Mouse (Mus musculus): ENCODE measurements around the gene Stub1. TPM values are rescaled to one million over a fixed set of nuclear protein-coding genes. Genes with fewer than 3 reads are reported as not detected.

The Stub1 gene
- total and polyA plus RNA-seq, 2 experiments from 2014 or later, result 115 to 212 TPM

DNA sequence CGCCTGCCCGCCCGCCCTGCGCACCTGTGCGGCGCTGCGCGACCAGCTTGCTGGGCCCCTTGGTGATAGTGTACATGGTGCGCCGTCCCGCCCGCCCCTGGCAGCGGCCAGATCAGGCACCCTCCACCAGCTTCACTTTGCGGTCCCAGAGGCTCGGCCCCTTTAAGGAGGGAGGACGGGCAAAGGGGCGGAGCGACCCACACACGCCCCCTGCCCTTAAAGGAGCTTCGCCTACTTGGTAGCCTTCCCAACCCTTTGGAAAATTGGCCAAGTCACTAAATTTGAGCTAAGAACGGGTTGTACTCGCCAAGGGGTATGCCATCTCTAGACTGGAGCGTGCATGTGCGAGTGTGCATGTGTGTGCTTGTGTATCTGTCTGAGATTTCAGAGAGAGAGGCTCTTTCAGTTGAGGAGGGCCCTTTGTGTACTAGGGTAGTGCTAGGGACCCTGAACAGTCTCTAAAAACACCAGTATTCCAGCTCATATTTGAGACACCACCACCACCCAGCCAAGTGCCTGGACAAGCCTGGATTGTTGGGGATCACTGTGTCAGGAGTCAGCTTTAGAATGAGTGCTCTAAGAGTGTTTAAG lies 35.5 kb upstream of the Stub1 start, which contains the start of gene Mcrip2:
Gene Mcrip2, minus strand, starts transcription at position 164 of the 591 bp plus-strand sequence.
- Histone ChIP-seq H3K4me2 (ENCODE audit: low read depth, low read length) (peak within 1 kb of the TSS; percentile 94), H3K9me3 (replicated peaks; ENCODE audit: control insufficient read depth, low read length) (no peaks in the 10 kb centered on the region), H3K27ac (ENCODE audit: low read depth) (peak within 1 kb of the TSS; percentile 99), H3K36me3 (replicated peaks; ENCODE audit: control insufficient read depth, insufficient read depth, low read length) (peaks cover 12% of the 10 kb centered on the region), H3K27me3 (ENCODE audit: control insufficient read depth, insufficient read depth, low read length) (no peaks in the 10 kb centered on the region), H3K4me3 (ENCODE audit: low read depth, low read length) (peak within 1 kb of the TSS; percentile 86), H3K4me1 (ENCODE audit: control insufficient read depth, insufficient read depth) (peaks cover 12% of the 10 kb centered on the region), H3K9ac (replicated peaks; ENCODE audit: low read depth, low read length) (peak within 1 kb of the TSS; percentile 93)
- ATAC-seq (ENCODE audit: insufficient read depth, low read depth), result peak; percentile 87
- DNase-seq (ENCODE audit: low spot score), result peak; percentile 87
- TF ChIP-seq CTCF (IDR thresholded peaks at IDR 0.05; ENCODE audit: low read depth) (peak; percentile 29), EP300 (IDR thresholded peaks at IDR 0.05; ENCODE audit: low read depth) (no peak; the same call in 1 of the 2 replicates)
- WGBS, result 0% methylated on average over 24 of the region's 24 CpGs

DNA sequence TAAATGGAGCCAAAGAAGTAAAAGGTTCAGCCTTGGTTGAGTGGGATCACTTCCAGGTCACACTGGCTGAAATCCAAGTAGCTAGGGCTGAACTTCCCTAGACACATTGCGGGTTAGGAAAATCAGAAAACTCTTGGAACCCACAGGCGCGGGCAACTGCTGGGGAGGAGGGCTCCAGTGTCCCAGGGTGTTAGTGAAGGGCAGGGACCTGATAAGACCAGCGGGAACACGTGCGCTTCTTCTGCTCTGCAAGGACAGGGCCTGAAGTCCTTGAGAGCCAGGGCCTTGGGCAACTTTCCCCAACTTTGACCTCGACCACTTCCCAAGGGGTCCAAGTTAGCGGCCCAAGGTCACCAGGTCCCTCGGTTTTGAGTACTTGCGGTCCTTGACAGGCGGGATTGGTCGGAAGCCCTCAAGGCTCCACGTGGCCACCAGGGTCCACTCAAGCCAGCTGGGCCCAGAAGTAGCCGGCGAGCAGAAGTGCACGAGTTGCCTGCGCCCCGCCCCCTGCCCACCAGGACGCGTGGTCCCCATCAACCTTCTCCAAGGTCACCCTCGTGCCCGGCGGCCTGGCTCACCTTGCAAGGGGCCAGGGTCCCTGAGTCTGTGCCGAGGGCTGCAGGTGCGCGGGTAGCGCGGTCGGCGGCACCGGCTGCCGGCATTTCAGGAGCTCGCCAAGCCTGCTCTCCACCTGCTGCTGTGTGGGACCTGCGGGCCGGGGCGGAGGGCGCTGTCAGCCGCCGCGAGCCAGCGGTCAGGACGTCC lies 34.8 kb upstream of the Stub1 start:
- H3K9ac ChIP-seq (replicated peaks; ENCODE audit: low read depth, low read length), result peak overlapping the region; percentile 93
- no peaks in the 10 kb centered on the region for H3K9me3 ChIP-seq (replicated peaks; ENCODE audit: control insufficient read depth, low read length)
- peak overlapping the region; percentile 94 for H3K4me2 ChIP-seq (ENCODE audit: low read depth, low read length)
- H3K36me3 ChIP-seq (replicated peaks; ENCODE audit: control insufficient read depth, insufficient read depth, low read length), result peaks cover 16% of the 10 kb centered on the region
- WGBS, result under 1% methylated on average over 42 of the region's 42 CpGs
- TF ChIP-seq EP300 (IDR thresholded peaks at IDR 0.05; ENCODE audit: low read depth) (peak; percentile 33; the same call in 1 of the 2 replicates), CTCF (IDR thresholded peaks at IDR 0.05; ENCODE audit: low read depth) (no peak)
- DNase-seq (ENCODE audit: low spot score) (peak; percentile 60), ATAC-seq (ENCODE audit: insufficient read depth, low read depth) (peak; percentile 79)
- H3K4me1 ChIP-seq (ENCODE audit: control insufficient read depth, insufficient read depth), result peaks cover 12% of the 10 kb centered on the region
- H3K27me3 ChIP-seq (ENCODE audit: control insufficient read depth, insufficient read depth, low read length), result no peaks in the 10 kb centered on the region
- H3K27ac ChIP-seq (ENCODE audit: low read depth), result peak overlapping the region; percentile 99
- peak overlapping the region; percentile 86 for H3K4me3 ChIP-seq (ENCODE audit: low read depth, low read length)

DNA sequence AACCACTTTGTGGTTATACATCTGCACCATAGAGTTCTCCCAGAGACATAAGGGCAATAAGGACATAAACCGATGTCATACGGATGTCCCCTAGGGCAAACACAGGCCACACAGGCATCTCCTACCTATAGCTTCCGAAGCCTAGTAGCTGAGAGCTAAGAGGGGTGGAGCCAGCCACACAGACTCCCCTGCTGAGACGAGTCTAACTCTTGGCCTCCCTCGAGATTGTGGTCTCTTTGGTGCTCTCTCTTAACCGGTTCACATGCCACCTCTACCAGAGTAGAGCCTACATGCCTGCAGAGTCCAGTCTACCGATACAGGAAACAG lies 34.3 kb upstream of the Stub1 start:
- TF ChIP-seq EP300 (IDR thresholded peaks at IDR 0.05; ENCODE audit: low read depth), result no peak
- Histone ChIP-seq H3K4me3 (ENCODE audit: low read depth, low read length) (peak overlapping the region; percentile 86), H3K36me3 (replicated peaks; ENCODE audit: control insufficient read depth, insufficient read depth, low read length) (peaks cover 17% of the 10 kb centered on the region), H3K9ac (replicated peaks; ENCODE audit: low read depth, low read length) (peak overlapping the region; percentile 93), H3K9me3 (replicated peaks; ENCODE audit: control insufficient read depth, low read length) (no peaks in the 10 kb centered on the region), H3K27me3 (ENCODE audit: control insufficient read depth, insufficient read depth, low read length) (no peaks in the 10 kb centered on the region), H3K4me1 (ENCODE audit: control insufficient read depth, insufficient read depth) (peaks cover 12% of the 10 kb centered on the region), H3K4me2 (ENCODE audit: low read depth, low read length) (peak overlapping the region; percentile 94), H3K27ac (ENCODE audit: low read depth) (peak overlapping the region; percentile 99)
- WGBS, result 5% methylated on average over 7 of the region's 7 CpGs
- no peak for DNase-seq (ENCODE audit: low spot score)
- ATAC-seq (ENCODE audit: insufficient read depth, low read depth), result peak; percentile 10; the same call in 1 of the 2 replicates

DNA sequence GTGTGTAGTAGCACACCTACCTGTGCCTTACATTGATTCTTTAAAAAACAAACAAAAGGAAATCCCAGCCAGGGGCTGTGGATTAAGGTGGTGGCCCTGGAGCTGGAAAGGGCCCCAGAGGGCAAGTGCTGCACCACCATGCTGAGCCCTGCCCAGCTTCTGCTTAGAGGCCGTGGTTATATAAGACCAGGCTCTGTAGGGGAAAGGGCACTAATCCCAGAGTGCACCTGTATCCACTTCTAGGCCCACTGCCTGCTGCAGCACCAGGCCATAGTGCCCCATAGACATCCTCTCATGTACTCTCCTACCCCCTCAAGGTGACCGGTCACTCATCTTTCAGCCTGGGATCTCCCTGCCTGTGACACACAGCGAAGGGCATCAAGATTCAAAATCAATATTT lies 33.0 kb upstream of the Stub1 start:
- H3K4me3 ChIP-seq (ENCODE audit: low read depth, low read length), result no peak overlapping the region
- H3K4me2 ChIP-seq (ENCODE audit: low read depth, low read length), result peak overlapping the region; percentile 94
- H3K27me3 ChIP-seq (ENCODE audit: control insufficient read depth, insufficient read depth, low read length), result no peaks in the 10 kb centered on the region
- H3K9me3 ChIP-seq (replicated peaks; ENCODE audit: control insufficient read depth, low read length), result no peaks in the 10 kb centered on the region
- H3K9ac ChIP-seq (replicated peaks; ENCODE audit: low read depth, low read length), result 0 out of 2 replicates have a peak overlapping the region, but pooled peaks have one; percentile 17
- H3K36me3 ChIP-seq (replicated peaks; ENCODE audit: control insufficient read depth, insufficient read depth, low read length), result peaks cover 17% of the 10 kb centered on the region
- WGBS, result 88% methylated on average over 3 of the region's 3 CpGs
- 0 out of 2 replicates have a peak overlapping the region, but pooled peaks have one; percentile 35 for H3K27ac ChIP-seq (ENCODE audit: low read depth)
- DNase-seq (ENCODE audit: low spot score) (no peak), ATAC-seq (ENCODE audit: insufficient read depth, low read depth) (no peak)
- no peak for TF ChIP-seq CTCF (IDR thresholded peaks at IDR 0.05; ENCODE audit: low read depth)
- no peak for TF ChIP-seq EP300 (IDR thresholded peaks at IDR 0.05; ENCODE audit: low read depth)
- H3K4me1 ChIP-seq (ENCODE audit: control insufficient read depth, insufficient read depth), result peaks cover 16% of the 10 kb centered on the region

DNA sequence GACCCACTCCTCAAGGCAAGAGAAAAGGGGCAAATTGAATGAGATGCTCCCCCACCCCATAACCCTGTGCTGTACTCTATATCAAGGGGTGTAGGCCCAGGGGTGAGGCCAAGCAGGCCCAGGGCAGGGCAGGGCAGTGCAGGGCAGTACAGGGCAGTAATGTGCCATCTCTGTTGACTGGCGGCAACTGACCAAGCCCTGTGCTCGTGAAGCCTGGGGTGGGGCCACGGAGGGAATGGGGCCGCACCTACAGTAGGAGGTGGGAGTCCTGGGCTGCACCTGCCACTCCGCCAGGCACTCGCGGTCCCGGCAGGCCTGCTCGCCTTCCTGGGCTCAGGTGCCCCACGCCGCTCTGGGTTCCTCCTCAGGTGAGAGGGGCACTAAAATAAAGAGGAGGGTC lies 32.1 kb upstream of the Stub1 start:
- no peak for TF ChIP-seq EP300 (IDR thresholded peaks at IDR 0.05; ENCODE audit: low read depth)
- no peak for TF ChIP-seq CTCF (IDR thresholded peaks at IDR 0.05; ENCODE audit: low read depth)
- peaks cover 21% of the 10 kb centered on the region for H3K4me1 ChIP-seq (ENCODE audit: control insufficient read depth, insufficient read depth)
- no peak overlapping the region for H3K9ac ChIP-seq (replicated peaks; ENCODE audit: low read depth, low read length)
- no peaks in the 10 kb centered on the region for H3K9me3 ChIP-seq (replicated peaks; ENCODE audit: control insufficient read depth, low read length)
- ATAC-seq (ENCODE audit: insufficient read depth, low read depth) (no peak), DNase-seq (ENCODE audit: low spot score) (no peak)
- H3K27me3 ChIP-seq (ENCODE audit: control insufficient read depth, insufficient read depth, low read length), result no peaks in the 10 kb centered on the region
- H3K36me3 ChIP-seq (replicated peaks; ENCODE audit: control insufficient read depth, insufficient read depth, low read length), result peaks cover 17% of the 10 kb centered on the region
- H3K27ac ChIP-seq (ENCODE audit: low read depth), result no peak overlapping the region
- no peak overlapping the region for H3K4me2 ChIP-seq (ENCODE audit: low read depth, low read length)
- 83% methylated on average over 11 of the region's 11 CpGs for WGBS
- no peak overlapping the region for H3K4me3 ChIP-seq (ENCODE audit: low read depth, low read length)
